16 mouse cellular contexts compared by ENCODE assay signal in genomic region chr17:7245078-7245477, GRCm38 (mm10).
A peak's percentile ranks its signal among the peaks of the same experiment; 100 is the strongest.
DNase-seq lines count a peak whose midpoint lies in the region; ATAC-seq and TF ChIP-seq lines count a peak whose summit lies in the region.
"Had no signal": no experiment of that assay in that cellular context is flagged by ENCODE, and none has a peak within 500 bp of the region (broad histone marks: within the 10 kb centered on the region; RNA-seq: fewer than 3 reads in every experiment).

No protein-coding gene starts in this region.

- H3K27ac ChIP-seq in heart, adult 2 months: no peak overlapping the region
- H3K27ac ChIP-seq in kidney, embryonic 15.5 days: no peak overlapping the region
- H3K27ac ChIP-seq: forebrain, embryonic 13.5 days; macrophage had no signal

- H3K9ac ChIP-seq in heart, adult 2 months (ENCODE audit: low read depth, low read length): no peak overlapping the region
- no peak overlapping the region for H3K9ac ChIP-seq in kidney, embryonic 15.5 days
- H3K9ac ChIP-seq: forebrain, embryonic 13.5 days had no signal

- ATAC-seq in kidney, embryonic 15.5 days (replicated peaks; ENCODE audit: low FRiP score): 0 out of 2 replicates have a peak, but pooled peaks have one; percentile 30
- ATAC-seq: forebrain, embryonic 13.5 days; intestine, embryonic 16.5 days; midbrain, embryonic 16.5 days had no signal

- DNase-seq in heart, adult 2 months: peak in 1 of 2 experiments; percentile 23
- no peak for DNase-seq in heart, postnatal 10 days
- no peak for DNase-seq in kidney, adult 11 months
- DNase-seq in testis, postnatal 10 days (ENCODE audit: low spot score): peak; percentile 37
- no peak for DNase-seq in testis, postnatal 14 days (ENCODE audit: low spot score)
- peak; percentile 39 for DNase-seq in skeletal muscle tissue, adult 2 months (ENCODE audit: low read depth, low spot score)
- DNase-seq in adrenal gland, postnatal 14 days: no peak
- DNase-seq: cerebellum, postnatal 25 days; thymus, adult 18-20 months had no signal

- WGBS in heart, adult 2 months: 70% methylated on average over 6 of the region's 6 CpGs
- WGBS in kidney, embryonic 15.5 days: 87% methylated on average over 6 of the region's 6 CpGs

- no peaks in the 10 kb centered on the region for H3K36me3 ChIP-seq in heart, adult 2 months (ENCODE audit: control insufficient read depth, insufficient read depth, low read length)
- H3K36me3 ChIP-seq in kidney, embryonic 15.5 days: peaks cover 26% of the 10 kb centered on the region

- no peaks in the 10 kb centered on the region for H3K27me3 ChIP-seq in heart, adult 2 months (ENCODE audit: control insufficient read depth, insufficient read depth, low read length)
- no peaks in the 10 kb centered on the region for H3K27me3 ChIP-seq in kidney, embryonic 15.5 days
- H3K27me3 ChIP-seq: forebrain, embryonic 13.5 days; Patski had no signal

- no peak overlapping the region for H3K4me2 ChIP-seq in kidney, embryonic 15.5 days
- H3K4me2 ChIP-seq: forebrain, embryonic 13.5 days; liver, embryonic 11.5 days had no signal

- peak; percentile 20 for TF ChIP-seq CTCF in heart, adult 2 months (IDR thresholded peaks at IDR 0.05)

- H3K4me3 ChIP-seq in heart, adult 2 months: no peak overlapping the region
- H3K4me3 ChIP-seq in kidney, embryonic 15.5 days (replicated peaks): no peak overlapping the region
- H3K4me3 ChIP-seq: forebrain, embryonic 13.5 days had no signal

- intact Hi-C loops in heart, adult 2 months (cut with DNase I): loop anchor here (5.0 kb wide), 1 partner anchor 48 kb away; no protein-coding TSS in a partner anchor
- intact Hi-C loops in heart, postnatal 10 days (cut with DNase I): no loop called here

- H3K79me2 ChIP-seq in heart, adult 2 months (replicated peaks; ENCODE audit: control insufficient read depth, insufficient read depth, low read length): no peaks in the 10 kb centered on the region

- no peaks in the 10 kb centered on the region for H3K9me3 ChIP-seq in kidney, embryonic 15.5 days (replicated peaks)
- H3K9me3 ChIP-seq: forebrain, embryonic 13.5 days had no signal

- no peak for TF ChIP-seq POLR2A in heart, adult 2 months (IDR thresholded peaks at IDR 0.05; ENCODE audit: insufficient read depth, low read depth, low read length)

- no peak for TF ChIP-seq EP300 in heart, adult 2 months (IDR thresholded peaks at IDR 0.05; ENCODE audit: insufficient read depth, low read depth, low read length)

- H3K4me1 ChIP-seq in heart, adult 2 months (ENCODE audit: control insufficient read depth, insufficient read depth, low read length): no peaks in the 10 kb centered on the region
- peaks cover 20% of the 10 kb centered on the region; the same call in 1 of the 2 replicates for H3K4me1 ChIP-seq in kidney, embryonic 15.5 days
- H3K4me1 ChIP-seq: forebrain, embryonic 13.5 days had no signal

Comparison
In these comparisons a context has a peak if more than half of its experiments do, and no peak if none do; other contexts are left out.
1. DNase-seq: peak in testis, postnatal 10 days (single experiment) and skeletal muscle tissue, adult 2 months (single experiment); none in heart, postnatal 10 days (0 of 2), kidney, adult 11 months (single experiment), testis, postnatal 14 days (single experiment) and adrenal gland, postnatal 14 days (single experiment).